Mouse (Mus musculus) heart, adult 2 months (tissue): Measurements from ENCODE around the gene Rorc.

Experiments
- EP300 ChIP-seq: fragments of 200-500 bp; IDR thresholded peaks from 2 replicates; pipeline ENCODE4 v1.6.1; 2011; ENCODE audit warnings: low read depth, low read length, control low read depth; ENCODE audit not compliant: insufficient read depth
- POLR2A ChIP-seq: fragments of 200-500 bp; IDR thresholded peaks from 2 replicates; pipeline ENCODE4 v1.6.1; 2011; ENCODE audit warnings: mild to moderate bottlenecking, low read depth, low read length, control low read depth; ENCODE audit not compliant: insufficient read depth

- no peak for TF ChIP-seq EP300
- no peak for TF ChIP-seq POLR2A
These were observed 10.9 kb downstream of the Rorc start for GRCm38 (mm10) chr3:94383476-94383875.
